Mouse (Mus musculus) spleen, postnatal 0 days (tissue): Measurements from ENCODE around the gene Olfr148. TPM values are rescaled to one million over a fixed set of nuclear protein-coding genes. Genes with fewer than 3 reads are reported as not detected.

ENCODE experiments used
- polyA plus RNA-seq: library from polyadenylated mRNA; unstranded; fragments of >200 nt; fragmentation: Nextera tagmentation; extraction: Ambion mirVana; gene quantifications from 2 replicates; pipeline ENCODE4 v1.2.1, GENCODE M21; 2015

Olfr148 gene
- polyA plus RNA-seq, result not detected in 2 replicates

DNA sequence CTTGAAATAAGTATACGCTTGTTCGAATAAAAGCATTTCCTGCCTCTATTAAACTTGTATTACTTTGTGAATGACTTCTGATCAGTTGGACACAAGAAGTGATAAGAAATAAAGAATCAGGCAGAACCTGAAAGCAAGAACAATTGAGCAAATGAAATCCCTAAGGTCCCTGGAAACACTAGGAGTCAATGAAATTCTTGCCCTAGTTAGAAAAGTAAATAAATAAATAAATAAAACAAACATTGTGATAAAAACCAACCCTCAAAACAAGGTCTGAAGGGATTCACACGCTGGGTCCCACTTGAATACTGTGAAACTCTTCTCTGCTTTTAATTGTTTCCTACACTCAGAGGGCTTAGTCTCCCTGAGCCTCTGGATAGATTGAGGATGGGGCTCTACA is at the start of gene Olfr148:
TSS of gene Olfr148 (plus strand) at position 301 of the 400 bp plus-strand sequence.

GRCm38 (mm10) chr9:39575469-39575868 is 35.0 kb upstream of the Olfr148 start, which contains the start of gene Olfr959:
Gene Olfr959, minus strand, starts transcription at chr9:39575569.

GRCm38 (mm10) chr9:39603999-39604453 is 6.4 kb upstream of the Olfr148 start, which contains the start of gene AW551984:
Gene AW551984, minus strand, starts transcription at chr9:39604403.

GRCm38 (mm10) chr9:39621073-39621472 is 10.6 kb downstream of the Olfr148 start, which contains the start of gene Olfr960:
Gene Olfr960, plus strand, starts transcription at chr9:39621373.

GRCm38 (mm10) chr9:39644785-39645184 is 34.3 kb downstream of the Olfr148 start, which contains the start of gene Olfr961:
Gene Olfr961, plus strand, starts transcription at chr9:39645085.

Other genes starting within 250 kb of the Olfr148 start
- gene Olfr951, start 223.2 kb upstream of the Olfr148 start, polyA plus RNA-seq, result not detected in 2 replicates
- not detected in 2 replicates for gene Olfr952, start 183.5 kb upstream of the Olfr148 start, polyA plus RNA-seq
- gene Olfr954, start 154.0 kb upstream of the Olfr148 start, polyA plus RNA-seq, result not detected in 2 replicates
- not detected in 2 replicates for gene Olfr955, start 138.7 kb upstream of the Olfr148 start, polyA plus RNA-seq
- not detected in 2 replicates for gene Olfr44, start 116.7 kb upstream of the Olfr148 start, polyA plus RNA-seq
- not detected in 2 replicates for gene Olfr957, start 94.8 kb upstream of the Olfr148 start, polyA plus RNA-seq
- not detected in 2 replicates for gene Olfr958, start 56.6 kb upstream of the Olfr148 start, polyA plus RNA-seq
- gene Olfr959, start 35.1 kb upstream of the Olfr148 start, polyA plus RNA-seq, result not detected in 2 replicates
- gene AW551984, start 6.3 kb upstream of the Olfr148 start, polyA plus RNA-seq, result 2.8 and 4.7 TPM in 2 replicates
- not detected in 2 replicates for gene Olfr960, start 10.7 kb downstream of the Olfr148 start, polyA plus RNA-seq
- not detected in 2 replicates for gene Olfr961, start 34.4 kb downstream of the Olfr148 start, polyA plus RNA-seq
- not detected in 2 replicates for gene Olfr963, start 56.5 kb downstream of the Olfr148 start, polyA plus RNA-seq
- not detected in 2 replicates for gene Olfr149, start 96.5 kb downstream of the Olfr148 start, polyA plus RNA-seq
- gene Olfr965, start 100.7 kb downstream of the Olfr148 start, polyA plus RNA-seq, result not detected in 2 replicates
- not detected in 2 replicates for gene Olfr150, start 120.3 kb downstream of the Olfr148 start, polyA plus RNA-seq
- not detected in 2 replicates for gene Olfr967, start 135.6 kb downstream of the Olfr148 start, polyA plus RNA-seq
- not detected in 2 replicates for gene Olfr968, start 172.6 kb downstream of the Olfr148 start, polyA plus RNA-seq
- not detected in 2 replicates for gene Olfr969, start 180.3 kb downstream of the Olfr148 start, polyA plus RNA-seq
- not detected in 2 replicates for gene Olfr970, start 198.2 kb downstream of the Olfr148 start, polyA plus RNA-seq
- not detected in 2 replicates for gene Olfr971, start 226.2 kb downstream of the Olfr148 start, polyA plus RNA-seq